Mouse (Mus musculus): Measurements from ENCODE around the gene Ndufaf2.
A peak's percentile ranks its signal among the peaks of the same experiment; 100 is the strongest.

The Ndufaf2 gene

GRCm38 (mm10) chr13:108138403-108138977 is 19.9 kb downstream of the Ndufaf2 start:
- DNase-seq: no peak

- no peak for DNase-seq
Measured at GRCm38 (mm10) chr13:108135617-108136016, 22.8 kb downstream of the Ndufaf2 start.

GRCm38 (mm10) chr13:108132031-108132819 is 26.2 kb downstream of the Ndufaf2 start:
- no peak for DNase-seq

DNA sequence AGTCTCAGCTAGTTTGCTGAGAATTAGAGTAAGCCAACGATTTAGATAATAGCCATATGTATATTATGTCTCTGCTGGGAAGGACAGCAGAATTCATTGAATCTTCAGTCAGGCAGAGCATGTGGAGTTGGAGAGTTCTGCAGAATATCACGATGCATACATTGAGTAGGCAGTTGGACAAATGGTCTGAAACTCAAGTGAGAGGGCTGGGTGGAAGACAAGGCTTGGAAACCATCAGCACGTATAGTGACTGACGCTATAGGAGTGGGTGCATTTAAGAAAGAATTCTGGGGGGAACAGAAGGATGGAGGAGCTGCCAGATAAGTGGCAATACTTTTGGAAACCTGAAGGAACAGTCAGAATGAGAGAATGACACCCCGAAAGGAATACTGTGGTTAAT is 27.7 kb downstream of the Ndufaf2 start:
- no peak for DNase-seq

DNA sequence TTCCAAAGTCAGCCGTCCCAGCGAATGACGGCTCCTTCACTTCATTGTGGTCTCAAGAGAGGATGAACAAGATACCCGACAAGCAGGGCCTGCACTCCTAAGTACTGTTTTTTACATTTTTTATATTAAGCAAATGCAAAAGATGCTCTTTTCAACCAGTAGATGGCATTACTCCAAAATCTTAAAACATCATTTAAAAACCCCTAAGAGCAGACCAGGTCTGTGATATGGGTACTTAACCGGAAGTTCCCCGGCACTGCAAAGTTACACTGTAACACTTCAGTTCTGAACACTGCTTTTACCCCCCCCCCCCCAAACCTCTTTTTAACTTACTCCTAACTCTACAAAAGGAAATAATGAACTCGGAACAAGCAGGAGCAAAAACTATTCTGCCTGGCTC is 29.4 kb downstream of the Ndufaf2 start:
- DNase-seq: no peak

DNA sequence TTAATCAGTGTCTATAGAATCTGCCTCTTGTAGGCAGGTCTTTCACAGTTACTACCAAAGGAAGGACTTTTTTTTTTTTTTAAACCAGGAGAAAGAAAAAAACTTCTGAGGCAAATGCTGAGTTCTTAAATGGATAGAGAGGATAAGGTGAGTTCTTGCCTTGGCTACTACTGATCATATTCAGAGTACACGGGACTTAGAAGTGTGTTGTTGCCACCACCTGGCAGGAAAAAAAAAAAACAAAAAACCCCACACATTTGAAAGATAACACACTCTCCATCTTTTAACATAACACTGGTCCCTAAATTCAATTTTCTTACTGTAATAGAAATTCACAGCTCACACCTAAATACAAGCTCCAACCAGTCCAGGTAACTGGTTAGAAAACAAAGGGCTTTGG is 30.5 kb downstream of the Ndufaf2 start:
- no peak for DNase-seq

- DNase-seq: peak; percentile 52
Measured at GRCm38 (mm10) chr13:108127130-108127529, 31.3 kb downstream of the Ndufaf2 start.

DNA sequence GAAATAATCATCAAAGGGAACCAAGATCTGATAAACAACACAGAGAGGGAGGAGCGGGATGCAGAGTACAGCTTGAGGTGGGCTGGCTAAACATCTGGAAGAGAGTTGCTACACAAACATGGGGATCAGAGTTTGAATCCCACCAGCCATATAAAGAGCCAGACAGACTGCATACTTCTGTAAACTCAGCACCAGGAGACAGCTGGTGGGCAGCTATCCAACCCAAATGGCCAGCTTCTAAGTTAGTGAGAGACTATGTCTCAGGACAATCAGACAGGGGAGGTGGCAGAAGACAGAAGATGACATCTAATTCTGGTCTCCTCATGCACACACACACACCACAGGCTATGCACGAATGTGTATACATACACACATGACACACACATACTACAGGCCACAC is 32.2 kb downstream of the Ndufaf2 start:
- DNase-seq: no peak

DNA sequence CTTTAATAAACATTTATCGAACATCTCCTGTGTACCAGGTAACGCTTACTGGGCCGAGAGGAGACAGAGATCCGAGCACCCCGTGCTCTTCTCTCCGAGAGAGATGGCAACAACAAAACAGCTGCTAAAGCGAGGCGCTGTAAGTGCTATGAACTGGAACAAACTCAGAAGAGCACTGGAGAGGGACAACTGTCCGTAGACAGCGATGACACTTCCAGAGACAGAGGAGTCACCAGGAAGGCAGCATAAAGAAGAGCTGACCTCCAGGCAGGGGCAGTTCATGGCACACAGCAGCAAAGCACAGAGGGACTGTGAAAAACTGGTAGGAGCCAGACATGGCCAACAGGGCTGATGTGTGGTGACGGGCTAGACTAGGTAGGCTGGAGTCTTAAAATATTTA is 34.3 kb downstream of the Ndufaf2 start:
- DNase-seq: no peak

DNA sequence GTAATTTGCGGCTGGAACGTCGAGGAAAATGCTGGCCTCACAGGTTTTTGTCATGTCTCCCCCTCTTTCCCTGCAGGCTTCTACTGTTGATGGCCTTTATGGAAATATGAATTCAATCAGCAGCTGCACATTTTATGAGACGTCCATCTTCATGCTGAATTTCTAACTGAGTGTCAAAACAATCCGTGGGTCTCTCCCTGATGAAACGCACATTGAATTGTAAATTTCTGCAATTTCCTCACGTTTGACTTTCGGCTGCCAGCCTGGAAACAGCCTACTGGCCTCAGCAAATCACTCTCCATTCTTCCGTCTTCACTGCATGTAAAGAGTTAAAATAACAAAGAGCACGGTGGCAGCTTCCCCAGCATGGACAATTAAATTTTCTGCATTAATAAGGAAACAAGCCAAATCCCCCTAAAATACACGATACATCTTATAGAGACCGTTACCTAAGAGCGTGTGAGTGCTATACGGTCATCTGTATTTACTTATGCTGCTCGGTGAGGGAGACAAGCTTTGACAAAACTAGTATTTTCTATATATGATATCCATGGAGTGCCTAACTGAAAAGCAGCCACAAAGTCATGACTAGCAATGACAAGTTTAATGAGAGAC is 35.2 kb downstream of the Ndufaf2 start:
- no peak for DNase-seq

GRCm38 (mm10) chr13:108119411-108120310 is 38.8 kb downstream of the Ndufaf2 start:
- no peak for DNase-seq

GRCm38 (mm10) chr13:108118188-108118587 is 40.2 kb downstream of the Ndufaf2 start:
- no peak for DNase-seq

DNA sequence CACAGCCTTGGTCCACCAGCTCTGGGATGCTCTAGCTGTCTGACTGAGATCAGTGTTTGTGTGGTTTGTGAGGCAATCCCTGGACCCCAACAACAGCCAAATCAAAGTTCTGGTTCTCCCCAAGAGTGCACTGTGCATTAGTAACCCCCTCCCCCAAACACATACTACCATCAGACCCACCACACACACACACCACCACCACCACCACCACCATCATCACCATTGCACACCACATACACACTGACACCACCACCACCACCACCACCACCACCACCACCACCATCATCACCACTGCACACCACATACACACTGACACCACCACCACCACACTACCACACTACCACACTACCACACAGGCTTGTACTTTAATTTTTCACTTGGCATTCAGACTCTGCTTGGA is 40.8 kb downstream of the Ndufaf2 start:
- DNase-seq: no peak

DNA sequence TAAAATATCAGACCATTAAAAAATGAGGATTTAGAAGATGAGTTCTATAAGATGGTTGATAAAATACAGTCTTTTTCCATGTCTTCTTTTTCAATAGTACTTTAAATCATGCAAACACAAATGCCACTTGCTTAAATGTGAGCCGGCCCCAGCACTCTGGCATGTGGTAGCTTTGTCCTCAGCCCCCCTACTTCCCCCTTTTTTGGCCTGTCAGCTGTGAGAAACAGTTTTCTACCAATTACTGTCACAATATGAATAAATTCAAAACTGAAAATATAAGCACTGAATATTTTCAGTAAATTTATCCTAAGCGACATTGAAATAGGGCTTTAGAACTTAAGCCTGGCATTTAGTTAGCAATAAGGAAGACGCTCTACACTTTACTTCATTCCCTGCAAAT is 44.2 kb downstream of the Ndufaf2 start:
- no peak for DNase-seq

- DNase-seq: no peak
Measured at GRCm38 (mm10) chr13:108113536-108113935, 44.9 kb downstream of the Ndufaf2 start.

GRCm38 (mm10) chr13:108110929-108111328 is 47.5 kb downstream of the Ndufaf2 start:
- DNase-seq: no peak

GRCm38 (mm10) chr13:108100700-108101099 is 57.7 kb downstream of the Ndufaf2 start:
- DNase-seq: no peak

GRCm38 (mm10) chr13:108096446-108096845 is 62.0 kb downstream of the Ndufaf2 start:
- DNase-seq: no peak

GRCm38 (mm10) chr13:108095617-108096016 is 62.8 kb downstream of the Ndufaf2 start:
- DNase-seq: no peak

- no peak for DNase-seq
Measured at GRCm38 (mm10) chr13:108094681-108095080, 63.7 kb downstream of the Ndufaf2 start.

GRCm38 (mm10) chr13:108092290-108092689 is 66.1 kb downstream of the Ndufaf2 start:
- DNase-seq: no peak

DNA sequence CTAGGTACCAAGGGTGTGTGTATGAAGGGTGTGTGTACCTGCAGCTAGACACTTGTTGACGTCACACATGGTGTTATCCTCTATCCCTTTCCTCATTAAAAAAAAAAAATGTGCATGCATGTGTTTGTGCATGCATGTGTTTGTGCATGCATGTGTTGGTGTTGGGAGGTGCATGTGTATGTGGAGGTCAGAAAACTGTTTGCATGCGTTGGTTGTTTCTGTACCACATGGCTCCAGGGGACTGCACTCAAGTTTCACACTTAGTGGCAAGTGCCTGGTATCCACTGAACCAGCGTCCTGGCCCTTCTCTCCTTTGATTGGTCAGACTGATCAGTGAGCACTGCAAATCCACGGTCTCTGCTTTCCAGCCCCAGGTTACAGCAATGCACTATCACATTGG is 71.7 kb downstream of the Ndufaf2 start:
- DNase-seq: no peak

DNA sequence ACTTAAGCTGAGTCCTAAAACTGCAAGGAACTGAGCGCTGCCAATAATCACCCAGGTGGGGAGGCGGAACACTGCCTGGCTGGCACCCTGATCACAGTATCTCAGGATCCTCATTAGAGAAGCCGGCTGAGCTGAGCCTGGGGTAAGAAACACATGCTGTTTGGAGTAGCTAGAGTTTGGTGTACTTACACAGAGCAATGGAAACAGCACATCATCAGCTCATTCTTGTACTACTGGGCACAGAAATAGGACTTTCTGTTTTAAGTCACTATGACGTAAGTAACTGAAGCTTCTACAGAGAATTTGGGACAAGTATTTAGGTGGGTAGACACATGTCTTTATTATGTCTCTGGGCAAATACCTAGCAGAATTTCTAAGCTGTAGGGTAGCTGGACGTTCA is 72.4 kb downstream of the Ndufaf2 start:
- no peak for DNase-seq

Measured in thymus, postnatal 25 days (tissue).